Mouse (Mus musculus): ENCODE data around the gene Spp1.

Spp1 gene

DNA sequence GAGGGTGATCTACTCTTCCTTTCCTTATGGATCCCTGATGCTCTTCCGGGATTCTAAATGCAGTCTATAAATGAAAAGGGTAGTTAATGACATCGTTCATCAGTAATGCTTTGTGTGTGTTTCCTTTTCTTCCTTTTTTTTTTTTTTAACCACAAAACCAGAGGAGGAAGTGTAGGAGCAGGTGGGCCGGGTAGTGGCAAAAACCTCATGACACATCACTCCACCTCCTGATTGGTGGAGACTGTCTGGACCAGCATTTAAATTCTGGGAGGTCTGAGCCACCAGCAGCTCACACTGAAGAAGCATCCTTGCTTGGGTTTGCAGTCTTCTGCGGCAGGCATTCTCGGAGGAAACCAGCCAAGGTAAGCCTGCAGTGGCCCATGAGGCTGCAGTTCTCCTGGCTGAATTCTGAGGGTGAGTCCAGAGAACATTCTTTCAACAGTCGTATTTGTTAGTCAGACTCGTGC, at the start of gene Spp1:
Gene Spp1 (plus strand): TSS at position 284 of the 467 bp plus-strand sequence.
- TF ChIP-seq CTCF (conservative IDR thresholded peaks at IDR 0.05; ENCODE audit: low read length) (no peak), NANOG (IDR thresholded peaks at IDR 0.05; ENCODE audit: borderline replicate concordance, low read length) (no peak), POU5F1 (IDR thresholded peaks at IDR 0.05; ENCODE audit: borderline replicate concordance, low read length) (no peak)

DNA sequence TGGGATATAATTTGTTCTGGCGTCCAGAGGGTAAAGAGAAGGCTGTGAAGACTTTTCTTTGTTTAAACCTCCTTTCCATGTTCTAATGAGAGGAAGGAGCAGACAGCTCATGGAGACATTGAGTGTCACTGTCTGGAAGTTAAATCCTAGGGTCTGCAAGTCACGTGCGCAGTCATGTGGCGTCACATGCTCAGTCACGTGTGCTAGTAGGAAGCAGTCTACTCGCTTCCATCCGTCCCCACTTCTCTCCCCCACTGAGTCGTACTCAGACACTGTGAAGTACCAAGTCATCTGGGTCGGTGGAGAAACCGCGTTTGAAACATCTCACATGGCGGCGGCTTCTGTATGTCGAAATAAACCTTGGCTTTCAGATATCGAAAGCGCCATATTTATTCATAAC, 49.4 kb upstream of the Spp1 start:
- no peak for TF ChIP-seq NANOG (IDR thresholded peaks at IDR 0.05; ENCODE audit: borderline replicate concordance, low read length)
- no peak for TF ChIP-seq POU5F1 (IDR thresholded peaks at IDR 0.05; ENCODE audit: borderline replicate concordance, low read length)
- TF ChIP-seq CTCF (conservative IDR thresholded peaks at IDR 0.05; ENCODE audit: low read length): no peak
- no peak overlapping the region for H3K4me3 ChIP-seq (replicated peaks; ENCODE audit: low read length)
- H3K27me3 ChIP-seq (ENCODE audit: insufficient read depth, low read length): peaks cover 3% of the 10 kb centered on the region; the same call in 1 of the 2 replicates
- H3K9me3 ChIP-seq (ENCODE audit: low read length): no peaks in the 10 kb centered on the region
- peaks cover 18% of the 10 kb centered on the region for H3K4me1 ChIP-seq (replicated peaks; ENCODE audit: low read depth, low read length)
- H3K36me3 ChIP-seq (ENCODE audit: insufficient read depth, low read length): no peaks in the 10 kb centered on the region

More for the DNA sequence above, at the start of gene Spp1:
- Histone ChIP-seq H3K27me3 (ENCODE audit: insufficient read depth, low read length) (no peaks in the 10 kb centered on the region), H3K4me3 (replicated peaks; ENCODE audit: low read length) (peak within 1 kb of the TSS; percentile 73), H3K9me3 (ENCODE audit: low read length) (peaks cover 6% of the 10 kb centered on the region; the same call in 1 of the 2 replicates), H3K36me3 (ENCODE audit: insufficient read depth, low read length) (peaks cover 37% of the 10 kb centered on the region), H3K4me1 (replicated peaks; ENCODE audit: low read depth, low read length) (peaks cover 51% of the 10 kb centered on the region)

DNA sequence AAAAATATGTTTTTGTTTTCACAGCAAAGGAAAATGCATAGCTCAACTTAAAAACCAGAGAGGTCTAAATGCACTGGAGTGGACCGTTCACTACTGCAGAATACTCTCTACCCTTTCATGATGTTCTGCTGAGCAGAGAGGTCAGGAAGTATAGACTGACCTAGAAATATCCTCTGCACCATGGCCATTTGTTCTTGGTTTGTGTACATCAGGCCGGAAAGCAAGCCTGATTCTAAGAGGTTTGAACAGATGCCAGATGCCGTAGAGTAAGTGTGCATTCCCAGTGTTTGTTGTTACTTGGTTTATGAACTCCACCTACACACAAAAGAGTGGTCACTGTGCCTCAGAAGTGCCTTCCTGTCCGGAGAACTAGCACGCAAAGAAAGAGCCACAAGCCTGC, 48.0 kb upstream of the Spp1 start:
- TF ChIP-seq CTCF (conservative IDR thresholded peaks at IDR 0.05; ENCODE audit: low read length): no peak
- TF ChIP-seq NANOG (IDR thresholded peaks at IDR 0.05; ENCODE audit: borderline replicate concordance, low read length): no peak
- no peak for TF ChIP-seq POU5F1 (IDR thresholded peaks at IDR 0.05; ENCODE audit: borderline replicate concordance, low read length)

DNA sequence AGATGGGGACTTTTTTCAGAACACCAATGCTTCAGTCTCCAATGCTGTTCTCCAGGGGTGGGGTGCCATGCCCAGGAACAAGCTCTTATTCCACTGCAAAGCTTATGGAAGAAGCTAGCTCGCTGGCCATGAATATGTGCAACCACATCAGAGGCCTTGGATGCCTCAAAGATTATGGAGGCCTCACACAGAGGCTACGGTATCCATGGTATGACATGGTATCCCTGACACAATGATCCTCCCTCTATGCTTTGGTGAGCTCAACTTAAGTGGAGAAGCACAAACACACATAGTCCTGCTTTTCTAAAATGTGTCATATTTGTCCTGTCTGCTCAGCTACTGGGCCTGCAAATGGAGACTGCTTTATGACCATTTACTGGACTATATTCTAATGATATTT, 44.0 kb upstream of the Spp1 start:
- Histone ChIP-seq H3K4me1 (replicated peaks; ENCODE audit: low read depth, low read length) (peaks cover under 1% of the 10 kb centered on the region; the same call in 1 of the 2 replicates), H3K9me3 (ENCODE audit: low read length) (no peaks in the 10 kb centered on the region), H3K27me3 (ENCODE audit: insufficient read depth, low read length) (no peaks in the 10 kb centered on the region), H3K4me3 (replicated peaks; ENCODE audit: low read length) (no peak overlapping the region), H3K36me3 (ENCODE audit: insufficient read depth, low read length) (no peaks in the 10 kb centered on the region)
- TF ChIP-seq POU5F1 (IDR thresholded peaks at IDR 0.05; ENCODE audit: borderline replicate concordance, low read length): no peak
- TF ChIP-seq CTCF (conservative IDR thresholded peaks at IDR 0.05; ENCODE audit: low read length): no peak
- TF ChIP-seq NANOG (IDR thresholded peaks at IDR 0.05; ENCODE audit: borderline replicate concordance, low read length): no peak

More for the DNA sequence above, 48.0 kb upstream of the Spp1 start:
- Histone ChIP-seq H3K4me1 (replicated peaks; ENCODE audit: low read depth, low read length) (peaks cover 11% of the 10 kb centered on the region), H3K36me3 (ENCODE audit: insufficient read depth, low read length) (no peaks in the 10 kb centered on the region), H3K9me3 (ENCODE audit: low read length) (no peaks in the 10 kb centered on the region), H3K4me3 (replicated peaks; ENCODE audit: low read length) (no peak overlapping the region), H3K27me3 (ENCODE audit: insufficient read depth, low read length) (peaks cover 3% of the 10 kb centered on the region; the same call in 1 of the 2 replicates)

DNA sequence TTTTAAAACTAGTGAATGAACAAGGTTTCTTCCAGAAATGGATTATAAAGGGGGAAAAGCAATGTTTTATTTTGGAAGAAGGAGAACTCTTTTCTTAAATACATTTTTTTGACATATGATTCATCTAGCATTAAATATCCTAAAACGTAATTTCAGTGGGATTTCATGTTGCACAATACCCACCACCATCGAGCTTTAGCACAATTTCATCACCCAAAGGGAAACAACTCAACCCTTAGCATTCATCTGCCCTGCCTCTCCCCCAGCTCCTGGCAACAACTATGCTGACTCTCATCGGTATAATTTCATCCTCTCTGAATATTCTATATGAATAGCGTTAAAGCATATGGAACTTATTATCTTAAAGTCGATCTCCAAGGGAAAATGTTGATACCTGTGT, 42.1 kb upstream of the Spp1 start:
- no peaks in the 10 kb centered on the region for H3K36me3 ChIP-seq (ENCODE audit: insufficient read depth, low read length)
- H3K9me3 ChIP-seq (ENCODE audit: low read length): no peaks in the 10 kb centered on the region
- no peak overlapping the region for H3K4me3 ChIP-seq (replicated peaks; ENCODE audit: low read length)
- TF ChIP-seq NANOG (IDR thresholded peaks at IDR 0.05; ENCODE audit: borderline replicate concordance, low read length) (no peak), POU5F1 (IDR thresholded peaks at IDR 0.05; ENCODE audit: borderline replicate concordance, low read length) (no peak), CTCF (conservative IDR thresholded peaks at IDR 0.05; ENCODE audit: low read length) (no peak)
- no peaks in the 10 kb centered on the region for H3K27me3 ChIP-seq (ENCODE audit: insufficient read depth, low read length)
- no peaks in the 10 kb centered on the region for H3K4me1 ChIP-seq (replicated peaks; ENCODE audit: low read depth, low read length)

DNA sequence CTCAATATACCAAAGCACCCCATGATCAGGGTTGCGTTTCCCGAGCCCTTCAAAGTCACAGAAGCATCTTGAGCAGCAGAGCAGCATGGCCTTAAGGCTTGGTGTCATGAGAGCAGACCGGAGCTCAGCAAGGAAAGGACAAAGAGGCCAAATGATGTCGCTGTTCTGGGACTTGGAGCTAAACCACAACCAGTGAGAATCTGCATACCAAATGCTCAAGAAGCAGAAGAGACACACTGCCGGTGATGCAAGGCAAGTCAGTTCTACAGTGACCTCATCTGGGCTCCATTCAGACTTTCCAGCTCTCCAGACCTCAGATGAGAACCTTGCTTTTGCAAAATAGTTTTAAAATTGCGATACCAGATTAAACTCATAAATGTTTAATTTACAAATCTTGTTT, 38.6 kb upstream of the Spp1 start:
- Histone ChIP-seq H3K4me1 (replicated peaks; ENCODE audit: low read depth, low read length) (no peaks in the 10 kb centered on the region), H3K27me3 (ENCODE audit: insufficient read depth, low read length) (no peaks in the 10 kb centered on the region), H3K4me3 (replicated peaks; ENCODE audit: low read length) (no peak overlapping the region), H3K36me3 (ENCODE audit: insufficient read depth, low read length) (no peaks in the 10 kb centered on the region), H3K9me3 (ENCODE audit: low read length) (no peaks in the 10 kb centered on the region)
- TF ChIP-seq POU5F1 (IDR thresholded peaks at IDR 0.05; ENCODE audit: borderline replicate concordance, low read length) (no peak), NANOG (IDR thresholded peaks at IDR 0.05; ENCODE audit: borderline replicate concordance, low read length) (no peak), CTCF (conservative IDR thresholded peaks at IDR 0.05; ENCODE audit: low read length) (no peak)

DNA sequence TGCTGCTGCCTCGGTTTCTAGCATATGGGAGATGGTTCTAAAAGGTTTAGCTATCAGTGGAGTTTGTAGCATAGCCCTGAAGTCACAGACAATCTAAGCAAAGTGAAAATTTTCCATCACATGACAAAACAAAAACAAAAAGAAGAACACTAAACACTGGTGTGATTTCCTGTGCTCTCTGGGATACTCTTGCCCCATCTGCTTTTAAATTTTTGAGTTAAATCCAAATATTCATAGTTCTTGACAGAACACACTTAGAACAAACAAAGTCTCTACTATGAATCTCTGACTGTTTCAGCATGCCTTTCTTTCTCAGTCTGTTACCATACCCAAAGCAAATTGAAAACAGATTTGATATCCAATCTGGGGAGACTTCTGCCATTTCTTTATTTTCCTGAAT, 36.9 kb upstream of the Spp1 start:
- no peak for TF ChIP-seq NANOG (IDR thresholded peaks at IDR 0.05; ENCODE audit: borderline replicate concordance, low read length)
- TF ChIP-seq POU5F1 (IDR thresholded peaks at IDR 0.05; ENCODE audit: borderline replicate concordance, low read length): no peak
- no peak for TF ChIP-seq CTCF (conservative IDR thresholded peaks at IDR 0.05; ENCODE audit: low read length)
- Histone ChIP-seq H3K9me3 (ENCODE audit: low read length) (no peaks in the 10 kb centered on the region), H3K4me1 (replicated peaks; ENCODE audit: low read depth, low read length) (no peaks in the 10 kb centered on the region), H3K27me3 (ENCODE audit: insufficient read depth, low read length) (no peaks in the 10 kb centered on the region), H3K4me3 (replicated peaks; ENCODE audit: low read length) (no peak overlapping the region), H3K36me3 (ENCODE audit: insufficient read depth, low read length) (no peaks in the 10 kb centered on the region)

DNA sequence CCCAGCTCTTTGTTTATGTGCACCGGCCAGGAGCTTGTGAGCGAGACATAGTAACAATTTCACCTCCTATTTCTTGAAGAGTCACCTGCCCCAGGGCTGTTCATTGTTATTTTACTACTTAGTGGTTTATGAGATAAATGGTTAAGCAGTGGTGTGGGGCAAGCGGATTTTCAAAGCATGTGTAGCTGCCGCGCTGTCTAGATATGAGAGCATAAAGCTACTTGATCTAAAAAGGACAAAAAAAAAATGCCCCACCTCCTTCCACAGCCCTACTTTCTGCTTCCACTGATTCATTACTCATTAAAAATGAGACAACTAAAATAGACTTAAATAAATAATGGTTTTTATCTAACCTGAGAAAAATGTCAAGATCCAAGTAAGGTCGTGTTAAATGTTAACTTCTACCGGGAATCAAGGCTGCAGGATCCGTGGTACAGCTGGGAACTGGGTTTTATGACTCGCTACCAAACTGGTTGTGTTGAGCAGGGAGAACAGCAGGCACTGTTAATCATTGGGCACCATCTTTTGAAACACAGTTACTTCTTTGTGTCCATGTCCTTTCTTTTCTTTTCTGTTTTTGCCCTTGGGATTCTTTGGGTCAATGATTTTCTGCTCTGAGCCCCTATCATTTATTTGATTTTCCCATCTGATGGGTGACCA, 35.5 kb upstream of the Spp1 start:
- Histone ChIP-seq H3K9me3 (ENCODE audit: low read length) (no peaks in the 10 kb centered on the region), H3K4me1 (replicated peaks; ENCODE audit: low read depth, low read length) (peaks cover 4% of the 10 kb centered on the region; the same call in 1 of the 2 replicates), H3K27me3 (ENCODE audit: insufficient read depth, low read length) (no peaks in the 10 kb centered on the region), H3K36me3 (ENCODE audit: insufficient read depth, low read length) (no peaks in the 10 kb centered on the region), H3K4me3 (replicated peaks; ENCODE audit: low read length) (no peak overlapping the region)
- TF ChIP-seq CTCF (conservative IDR thresholded peaks at IDR 0.05; ENCODE audit: low read length) (no peak), NANOG (IDR thresholded peaks at IDR 0.05; ENCODE audit: borderline replicate concordance, low read length) (no peak), POU5F1 (IDR thresholded peaks at IDR 0.05; ENCODE audit: borderline replicate concordance, low read length) (no peak)

All from E14TG2a.4 (cell line).